Mouse (Mus musculus): Measurements from ENCODE around the gene Neil1. TPM values are rescaled to one million over a fixed set of nuclear protein-coding genes. Genes with fewer than 3 reads are reported as not detected.

The Neil1 gene
- polyA plus RNA-seq, 1 experiment: 2.7 TPM

DNA sequence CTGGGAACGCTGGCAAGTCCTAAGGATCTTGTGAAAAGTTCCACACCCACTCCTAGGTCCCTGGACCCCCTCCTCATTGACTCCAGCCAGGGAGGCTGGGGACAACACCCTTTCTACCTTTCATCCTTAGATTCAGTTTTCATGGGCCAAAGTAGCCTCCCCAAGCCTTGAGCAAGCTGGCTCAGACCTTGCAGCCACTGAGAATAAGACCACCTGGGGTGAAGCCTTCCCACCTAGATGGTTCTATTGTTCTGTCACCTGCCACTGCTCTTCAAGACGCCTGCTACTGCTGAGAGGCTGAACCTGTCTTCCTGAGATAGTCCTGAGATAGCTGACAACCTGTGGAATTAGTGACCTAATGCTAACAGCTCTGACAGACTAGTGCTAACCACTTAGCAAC lies 15.0 kb upstream of the Neil1 start:
- H3K4me3 ChIP-seq (ENCODE audit: insufficient read depth, poor library complexity, severe bottlenecking): no peak overlapping the region
- no peaks in the 10 kb centered on the region for H3K79me2 ChIP-seq (ENCODE audit: control insufficient read depth, insufficient read depth)
- H3ac ChIP-seq (ENCODE audit: control insufficient read depth, insufficient read length, low read depth): no peak overlapping the region
- no peaks in the 10 kb centered on the region for H3K36me3 ChIP-seq (ENCODE audit: control insufficient read depth, insufficient read depth)
- TF ChIP-seq USF1 (IDR thresholded peaks at IDR 0.05; ENCODE audit: low read depth) (no peak), CTCF (IDR thresholded peaks at IDR 0.05; ENCODE audit: control insufficient read depth, insufficient read depth, insufficient read length) (no peak), CEBPB (IDR thresholded peaks at IDR 0.05; ENCODE audit: low read depth) (no peak), MYOG (IDR thresholded peaks at IDR 0.05; ENCODE audit: control insufficient read depth, extremely low read depth, insufficient read length) (no peak), MYOD1 (IDR thresholded peaks at IDR 0.05; ENCODE audit: control insufficient read depth, insufficient read length, low read depth) (no peak), FOSL1 (IDR thresholded peaks at IDR 0.05; ENCODE audit: insufficient read depth, low read length, poor library complexity, severe bottlenecking) (no peak), MAX (IDR thresholded peaks at IDR 0.05) (no peak)
- no peaks in the 10 kb centered on the region for H3K79me3 ChIP-seq (ENCODE audit: low read depth)
- H3K27me3 ChIP-seq (ENCODE audit: control insufficient read depth, insufficient read depth, insufficient read length): no peaks in the 10 kb centered on the region

DNA sequence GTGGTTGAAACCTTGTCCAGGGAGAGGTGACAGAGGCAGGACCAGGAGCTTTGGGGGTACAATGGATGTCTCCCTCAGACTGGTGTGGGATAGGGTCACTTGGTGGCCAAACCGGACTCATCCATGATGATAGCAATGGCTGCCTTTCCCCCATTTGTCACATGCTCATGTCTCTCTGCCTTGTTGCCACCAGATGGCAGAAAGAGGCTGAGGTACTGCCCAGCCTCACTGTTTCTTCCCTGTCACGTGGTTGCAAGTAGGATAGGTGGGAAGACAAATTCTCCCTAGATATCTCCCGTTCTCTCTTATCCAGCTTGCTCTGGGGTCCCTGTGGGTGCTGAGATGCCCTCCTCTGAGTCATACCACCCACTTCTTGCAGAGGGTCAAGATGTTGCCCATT lies 14.4 kb upstream of the Neil1 start:
- no peak overlapping the region for H3ac ChIP-seq (ENCODE audit: control insufficient read depth, insufficient read length, low read depth)
- H3K27me3 ChIP-seq (ENCODE audit: control insufficient read depth, insufficient read depth, insufficient read length): no peaks in the 10 kb centered on the region
- H3K36me3 ChIP-seq (ENCODE audit: control insufficient read depth, insufficient read depth): no peaks in the 10 kb centered on the region
- no peak overlapping the region for H3K4me3 ChIP-seq (ENCODE audit: insufficient read depth, poor library complexity, severe bottlenecking)
- TF ChIP-seq USF1 (IDR thresholded peaks at IDR 0.05; ENCODE audit: low read depth) (peak; percentile 93), MYOD1 (IDR thresholded peaks at IDR 0.05; ENCODE audit: control insufficient read depth, insufficient read length, low read depth) (no peak), CTCF (IDR thresholded peaks at IDR 0.05; ENCODE audit: control insufficient read depth, insufficient read depth, insufficient read length) (peak; percentile 28), MYOG (IDR thresholded peaks at IDR 0.05; ENCODE audit: control insufficient read depth, extremely low read depth, insufficient read length) (no peak), MAX (IDR thresholded peaks at IDR 0.05) (no peak)
- H3K79me2 ChIP-seq (ENCODE audit: control insufficient read depth, insufficient read depth): no peaks in the 10 kb centered on the region
- H3K79me3 ChIP-seq (ENCODE audit: low read depth): no peaks in the 10 kb centered on the region

DNA sequence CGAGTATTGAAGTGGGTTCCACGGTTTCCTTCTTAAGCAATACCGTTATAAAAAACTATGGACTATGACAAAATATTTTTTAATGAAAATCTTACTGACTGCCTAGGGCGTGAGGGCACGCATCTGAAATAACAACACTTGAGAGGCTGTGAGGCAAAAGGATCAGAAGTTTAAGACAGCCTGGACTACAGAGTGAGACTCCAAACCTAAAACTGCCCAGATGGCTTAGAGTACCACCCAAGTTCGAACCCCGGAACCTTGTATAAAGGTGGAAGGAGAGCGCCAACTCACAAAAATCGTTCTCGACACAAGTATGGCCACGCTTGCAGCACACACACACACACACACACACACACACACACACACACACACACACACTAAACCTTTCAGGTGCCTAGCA lies 10.4 kb upstream of the Neil1 start:
- TF ChIP-seq FOSL1 (IDR thresholded peaks at IDR 0.05; ENCODE audit: insufficient read depth, low read length, poor library complexity, severe bottlenecking): no peak
- TF ChIP-seq CEBPB (IDR thresholded peaks at IDR 0.05; ENCODE audit: low read depth): no peak
- H3K79me2 ChIP-seq (ENCODE audit: control insufficient read depth, insufficient read depth): no peaks in the 10 kb centered on the region
- H3K27me3 ChIP-seq (ENCODE audit: control insufficient read depth, insufficient read depth, insufficient read length): no peaks in the 10 kb centered on the region

DNA sequence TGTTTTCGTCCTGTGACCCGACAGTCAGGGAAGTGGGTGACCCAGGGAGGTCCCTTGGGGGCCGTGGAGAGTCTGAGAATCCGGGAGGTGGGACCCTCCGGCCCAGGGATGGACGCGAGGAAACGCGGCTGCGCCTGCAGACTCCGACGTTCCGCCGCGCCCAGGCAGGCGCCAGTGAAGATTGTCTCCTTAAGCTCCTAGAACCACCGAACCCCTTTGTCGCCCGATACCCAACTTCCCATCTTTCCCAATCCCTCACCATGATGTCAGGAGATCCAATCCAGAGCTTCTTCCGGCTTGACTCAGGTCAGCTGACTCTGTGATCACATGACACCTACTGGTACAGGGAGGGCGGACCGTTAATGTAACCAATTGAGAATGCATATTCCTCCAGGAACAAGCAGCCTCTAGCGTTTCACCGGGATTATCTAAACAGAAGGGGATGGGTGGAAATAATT lies 9.9 kb upstream of the Neil1 start, which contains the start of gene Commd4:
TSS of gene Commd4 (minus strand) at position 319 of the 458 bp plus-strand sequence.
- Histone ChIP-seq H3K79me2 (ENCODE audit: control insufficient read depth, insufficient read depth) (no peaks in the 10 kb centered on the region), H3ac (ENCODE audit: control insufficient read depth, insufficient read length, low read depth) (peak within 1 kb of the TSS; percentile 50), H3K79me3 (ENCODE audit: low read depth) (no peaks in the 10 kb centered on the region), H3K36me3 (ENCODE audit: control insufficient read depth, insufficient read depth) (no peaks in the 10 kb centered on the region), H3K27me3 (ENCODE audit: control insufficient read depth, insufficient read depth, insufficient read length) (no peaks in the 10 kb centered on the region), H3K4me3 (ENCODE audit: insufficient read depth, poor library complexity, severe bottlenecking) (peak within 1 kb of the TSS; percentile 49)
- TF ChIP-seq FOSL1 (IDR thresholded peaks at IDR 0.05; ENCODE audit: insufficient read depth, low read length, poor library complexity, severe bottlenecking) (no peak), USF1 (IDR thresholded peaks at IDR 0.05; ENCODE audit: low read depth) (peak; percentile 99), CEBPB (IDR thresholded peaks at IDR 0.05; ENCODE audit: low read depth) (peak; percentile 43), MYOG (IDR thresholded peaks at IDR 0.05; ENCODE audit: control insufficient read depth, extremely low read depth, insufficient read length) (no peak)

More for the DNA sequence above, 10.4 kb upstream of the Neil1 start:
- Histone ChIP-seq H3K4me3 (ENCODE audit: insufficient read depth, poor library complexity, severe bottlenecking) (no peak overlapping the region), H3K79me3 (ENCODE audit: low read depth) (no peaks in the 10 kb centered on the region), H3K36me3 (ENCODE audit: control insufficient read depth, insufficient read depth) (no peaks in the 10 kb centered on the region), H3ac (ENCODE audit: control insufficient read depth, insufficient read length, low read depth) (no peak overlapping the region)

DNA sequence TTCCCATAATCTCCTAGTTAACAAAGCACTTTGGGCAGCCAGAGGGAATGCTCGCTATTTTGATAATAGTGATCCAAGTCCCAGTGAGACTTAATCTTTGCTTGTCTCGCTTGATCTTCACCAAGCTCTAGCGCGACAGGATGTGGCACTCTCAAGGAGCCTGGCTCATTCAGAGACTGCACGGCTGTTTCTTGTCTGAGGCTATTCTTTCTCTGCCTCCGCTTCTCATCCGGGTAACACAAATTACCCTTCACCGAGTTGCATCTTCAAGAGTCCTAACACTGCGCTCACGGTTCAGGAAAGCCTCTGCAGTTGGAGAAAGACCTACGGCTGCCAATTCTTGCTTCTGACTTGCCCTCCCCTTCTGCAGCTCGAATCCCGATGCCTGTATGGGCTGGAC lies 9.4 kb upstream of the Neil1 start:
- Histone ChIP-seq H3K79me3 (ENCODE audit: low read depth) (no peaks in the 10 kb centered on the region), H3ac (ENCODE audit: control insufficient read depth, insufficient read length, low read depth) (peak overlapping the region; percentile 50), H3K79me2 (ENCODE audit: control insufficient read depth, insufficient read depth) (no peaks in the 10 kb centered on the region), H3K4me3 (ENCODE audit: insufficient read depth, poor library complexity, severe bottlenecking) (peak overlapping the region; percentile 49), H3K27me3 (ENCODE audit: control insufficient read depth, insufficient read depth, insufficient read length) (no peaks in the 10 kb centered on the region), H3K36me3 (ENCODE audit: control insufficient read depth, insufficient read depth) (no peaks in the 10 kb centered on the region)
- no peak for TF ChIP-seq CEBPB (IDR thresholded peaks at IDR 0.05; ENCODE audit: low read depth)
- no peak for TF ChIP-seq FOSL1 (IDR thresholded peaks at IDR 0.05; ENCODE audit: insufficient read depth, low read length, poor library complexity, severe bottlenecking)
- TF ChIP-seq MYOG (IDR thresholded peaks at IDR 0.05; ENCODE audit: control insufficient read depth, extremely low read depth, insufficient read length): no peak

DNA sequence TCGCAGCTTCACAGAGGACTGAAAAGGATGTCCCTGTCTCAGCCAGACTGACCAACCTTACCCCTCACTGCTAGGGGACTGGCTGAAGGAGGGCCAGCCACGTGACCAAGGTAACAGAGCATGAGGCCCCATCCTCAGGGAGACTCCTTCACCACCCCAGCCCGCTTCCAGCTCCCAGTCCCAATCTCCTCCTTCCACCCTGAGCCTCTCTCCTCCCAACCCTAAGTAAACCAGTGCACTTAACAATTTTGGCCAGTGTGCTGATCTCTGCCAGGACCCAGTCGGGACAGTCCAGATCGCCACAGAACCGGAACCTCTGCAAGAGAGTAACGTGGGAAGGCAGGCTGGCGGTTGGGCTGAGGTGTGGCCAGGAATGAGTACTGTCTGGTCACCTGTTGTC lies 8.7 kb upstream of the Neil1 start:
- Histone ChIP-seq H3K27me3 (ENCODE audit: control insufficient read depth, insufficient read depth, insufficient read length) (no peaks in the 10 kb centered on the region), H3K36me3 (ENCODE audit: control insufficient read depth, insufficient read depth) (no peaks in the 10 kb centered on the region), H3K79me2 (ENCODE audit: control insufficient read depth, insufficient read depth) (no peaks in the 10 kb centered on the region), H3K4me3 (ENCODE audit: insufficient read depth, poor library complexity, severe bottlenecking) (no peak overlapping the region), H3K79me3 (ENCODE audit: low read depth) (no peaks in the 10 kb centered on the region), H3ac (ENCODE audit: control insufficient read depth, insufficient read length, low read depth) (no peak overlapping the region)
- TF ChIP-seq FOSL1 (IDR thresholded peaks at IDR 0.05; ENCODE audit: insufficient read depth, low read length, poor library complexity, severe bottlenecking): no peak
- TF ChIP-seq USF1 (IDR thresholded peaks at IDR 0.05; ENCODE audit: low read depth): no peak
- TF ChIP-seq CEBPB (IDR thresholded peaks at IDR 0.05; ENCODE audit: low read depth): no peak
- TF ChIP-seq MYOD1 (IDR thresholded peaks at IDR 0.05; ENCODE audit: control insufficient read depth, insufficient read length, low read depth): no peak
- TF ChIP-seq MAX (IDR thresholded peaks at IDR 0.05): no peak
- no peak for TF ChIP-seq MYOG (IDR thresholded peaks at IDR 0.05; ENCODE audit: control insufficient read depth, extremely low read depth, insufficient read length)
- no peak for TF ChIP-seq CTCF (IDR thresholded peaks at IDR 0.05; ENCODE audit: control insufficient read depth, insufficient read depth, insufficient read length)
